In the genomic region with DNA sequence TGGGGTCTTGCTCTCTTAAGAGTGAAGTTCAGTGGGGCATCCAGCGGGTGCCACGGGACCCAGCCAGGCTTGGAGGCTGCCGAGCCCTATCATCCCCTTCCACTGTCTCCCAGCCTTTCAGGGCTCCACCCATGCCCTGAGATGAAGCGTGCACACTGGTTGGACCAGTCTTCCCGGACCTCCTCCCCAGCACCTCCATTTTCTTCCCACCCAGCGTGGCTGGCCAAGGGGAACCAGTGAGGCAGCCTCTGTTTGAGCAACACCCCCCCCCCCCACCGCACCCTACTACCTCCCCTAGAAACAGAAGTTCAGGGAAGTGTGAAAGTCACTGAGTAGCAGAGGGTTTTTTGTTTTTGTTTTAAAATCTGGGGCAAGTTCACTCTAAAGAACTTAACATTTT, we compare ENCODE assay signal across 26 mouse cellular contexts. TPM values are rescaled to one million over a fixed set of nuclear protein-coding genes. Genes with fewer than 3 reads are reported as not detected.
DNase-seq lines count a peak whose midpoint lies in the region; ATAC-seq and TF ChIP-seq lines count a peak whose summit lies in the region.
"Had no signal": no experiment of that assay in that cellular context is flagged by ENCODE, and none has a peak within 500 bp of the region (broad histone marks: within the 10 kb centered on the region; RNA-seq: fewer than 3 reads in every experiment).

Gene Ceacam19 (minus strand): TSS at position 117 of the 400 bp plus-strand sequence.

- no peaks in the 10 kb centered on the region for H3K36me3 ChIP-seq in stomach, embryonic 16.5 days (ENCODE audit: control insufficient read depth, insufficient read depth, low read length)
- H3K36me3 ChIP-seq in hindbrain, embryonic 14.5 days (replicated peaks; ENCODE audit: control insufficient read depth, insufficient read depth): no peaks in the 10 kb centered on the region
- H3K36me3 ChIP-seq: forebrain, embryonic 15.5 days; heart, embryonic 13.5 days had no signal

- intact Hi-C loops in gastrocnemius, adult 2 months (cut with DNase I): no loop called here

- in situ Hi-C loops in Patski (cut with MboI; ENCODE audit: low pct_unique_long_range_greater_than_20kb): no loop called here

- DNase-seq in kidney, postnatal 4 days: peak; percentile 11 to 25
- DNase-seq in kidney, postnatal 14 days: no peak
- DNase-seq in Patski (ENCODE audit: low read depth, low spot score): no peak
- DNase-seq in layer of hippocampus, adult 9-10 months (ENCODE audit: low spot score): no peak
- no peak for DNase-seq in gastrocnemius, adult 2 months
- no peak for DNase-seq in hindbrain, embryonic 14.5 days (ENCODE audit: low spot score)
- DNase-seq: adrenal gland, postnatal 14 days; cerebellum, adult 11-12 months; cerebellum, adult 9-10 months; cerebellum, postnatal 25 days; gastrocnemius, postnatal 14 days; heart, postnatal 36 days had no signal

- H3K4me2 ChIP-seq in stomach, embryonic 16.5 days (ENCODE audit: low read depth, low read length): 0 out of 2 replicates have a peak within 1 kb of the TSS, but pooled peaks have one; percentile 5
- H3K4me2 ChIP-seq in hindbrain, embryonic 14.5 days (replicated peaks): no peak within 1 kb of the TSS
- H3K4me2 ChIP-seq: forebrain, embryonic 15.5 days; heart, embryonic 13.5 days had no signal

- CTCF ChIA-PET in Patski (lab: Charles Lee): interaction anchor here (1.1 kb wide), 1 partner anchor 16 kb away, joined by 3 read pairs; no protein-coding TSS in a partner anchor

- no peaks in the 10 kb centered on the region for H3K4me1 ChIP-seq in stomach, embryonic 16.5 days (ENCODE audit: control insufficient read depth, insufficient read depth, low read length)
- no peaks in the 10 kb centered on the region for H3K4me1 ChIP-seq in hindbrain, embryonic 14.5 days (replicated peaks; ENCODE audit: control insufficient read depth, insufficient read depth, low read length)
- H3K4me1 ChIP-seq: forebrain, embryonic 15.5 days; heart, embryonic 13.5 days had no signal

- no peaks in the 10 kb centered on the region for H3K9me3 ChIP-seq in stomach, embryonic 16.5 days (replicated peaks; ENCODE audit: control insufficient read depth, low read length)
- H3K9me3 ChIP-seq in hindbrain, embryonic 14.5 days (ENCODE audit: control insufficient read depth, low read length): no peaks in the 10 kb centered on the region
- H3K9me3 ChIP-seq: forebrain, embryonic 15.5 days had no signal

- peak; percentile 21 for ATAC-seq in Patski
- ATAC-seq in granulocyte monocyte progenitor cell, adult 5-6 weeks (replicated peaks; ENCODE audit: poor library complexity, severe bottlenecking): peak; percentile 67
- ATAC-seq in stomach, embryonic 16.5 days (ENCODE audit: insufficient read depth, low FRiP score): peak; percentile 64; the same call in 1 of the 2 replicates
- ATAC-seq in hindbrain, embryonic 14.5 days (ENCODE audit: low FRiP score): no peak
- ATAC-seq: activated CD4-positive, CD25-positive, alpha-beta regulatory T cell, adult 4 months; forebrain, embryonic 15.5 days; hindbrain, postnatal 0 days had no signal

- no peak within 1 kb of the TSS for H3K4me3 ChIP-seq in stomach, embryonic 16.5 days (replicated peaks; ENCODE audit: low read length)
- H3K4me3 ChIP-seq in gastrocnemius, adult 2 months: no peak within 1 kb of the TSS
- no peak within 1 kb of the TSS for H3K4me3 ChIP-seq in hindbrain, embryonic 14.5 days (replicated peaks; ENCODE audit: low read length)
- H3K4me3 ChIP-seq: forebrain, embryonic 15.5 days; heart, embryonic 13.5 days had no signal

- peaks cover 3% of the 10 kb centered on the region for H3K27me3 ChIP-seq in Patski
- no peaks in the 10 kb centered on the region for H3K27me3 ChIP-seq in stomach, embryonic 16.5 days (ENCODE audit: control insufficient read depth, insufficient read depth, low read length)
- no peaks in the 10 kb centered on the region for H3K27me3 ChIP-seq in hindbrain, embryonic 14.5 days (ENCODE audit: control insufficient read depth, insufficient read depth, low read length)
- H3K27me3 ChIP-seq: forebrain, embryonic 15.5 days; heart, embryonic 13.5 days had no signal

- H3K9ac ChIP-seq in stomach, embryonic 16.5 days (ENCODE audit: low read length): no peak within 1 kb of the TSS
- no peak within 1 kb of the TSS for H3K9ac ChIP-seq in hindbrain, embryonic 14.5 days
- H3K9ac ChIP-seq: forebrain, embryonic 15.5 days; heart, embryonic 13.5 days had no signal

- WGBS in stomach, embryonic 16.5 days: 46% methylated on average over 7 of the region's 7 CpGs
- 86% methylated on average over 7 of the region's 7 CpGs for WGBS in hindbrain, embryonic 14.5 days

- TF ChIP-seq CTCF in Patski (IDR thresholded peaks at IDR 0.05): no peak
- TF ChIP-seq CTCF in gastrocnemius, adult 2 months (IDR thresholded peaks at IDR 0.05): no peak

- POLR2A ChIA-PET in Patski (lab: Charles Lee): no interaction called here

- no peak within 1 kb of the TSS; the same call in 1 of the 2 replicates for H3K27ac ChIP-seq in stomach, embryonic 16.5 days (ENCODE audit: low read length)
- no peak within 1 kb of the TSS for H3K27ac ChIP-seq in gastrocnemius, adult 2 months
- no peak within 1 kb of the TSS for H3K27ac ChIP-seq in hindbrain, embryonic 14.5 days
- H3K27ac ChIP-seq: forebrain, embryonic 15.5 days; heart, embryonic 13.5 days; hindbrain, postnatal 0 days had no signal

RNA-seq across cellular contexts. Expression of gene Ceacam19, which starts in this region (rescaled TPM):
- polyA plus RNA-seq in Patski (2021): 0.21 TPM
- not detected in 2 replicates for total RNA-seq in granulocyte monocyte progenitor cell, adult 5-6 weeks (2014; fragmentation: Nextera tagmentation)
- not detected in 2 replicates for total RNA-seq in granulocyte monocyte progenitor cell, adult 5-6 weeks (2017)
- 3.2 and 4.8 TPM in 2 replicates for polyA plus RNA-seq in stomach, embryonic 16.5 days (2015; fragmentation: Nextera tagmentation; extraction: Ambion mirVana)
- total RNA-seq in gastrocnemius, adult 2 months (2021): not detected
- polyA plus RNA-seq in hindbrain, embryonic 14.5 days (2014; fragmentation: Nextera tagmentation; extraction: Ambion mirVana): not detected in 2 replicates
- total RNA-seq: adrenal gland, adult 18-20 months; adrenal gland, postnatal 14 days; gastrocnemius, postnatal 14 days; heart, postnatal 36 days; hindbrain, postnatal 0 days had no signal
- polyA plus RNA-seq: activated CD4-positive, CD25-positive, alpha-beta regulatory T cell, adult 4 months; C2C12; cortical plate, adult 2 months; forebrain, embryonic 11.5 days; forebrain, embryonic 15.5 days; frontal cortex, adult 2 months; heart, embryonic 13.5 days; heart, postnatal 0 days; hindbrain, embryonic 11.5 days; hindbrain, postnatal 0 days; intestine, embryonic 14.5 days had no signal

Comparison
In these comparisons a context has a peak if more than half of its experiments do, and no peak if none do; other contexts are left out.
1. DNase-seq: peak in kidney, postnatal 4 days (2 of 2); none in kidney, postnatal 14 days (single experiment), Patski (single experiment), layer of hippocampus, adult 9-10 months (single experiment), gastrocnemius, adult 2 months (single experiment) and hindbrain, embryonic 14.5 days (single experiment).
2. Peak in ATAC-seq in Patski; RNA of the gene not detected or under 1 TPM.
3. Peak in ATAC-seq in granulocyte monocyte progenitor cell, adult 5-6 weeks; RNA of the gene not detected or under 1 TPM.